Mouse (Mus musculus): ENCODE results near the gene Lemd1.
A peak's percentile ranks its signal among the peaks of the same experiment; 100 is the strongest.
"Not testable (repeated sequence)": the region's sequence is repeated elsewhere in the genome, so short reads cannot be mapped to it uniquely, and the experiment has no call there.

Gene Lemd1

GRCm38 (mm10) chr1:132260331-132260730 is 69.1 kb downstream of the Lemd1 start:
- DNase-seq = no peak

GRCm38 (mm10) chr1:132261058-132261457 is 69.8 kb downstream of the Lemd1 start:
- DNase-seq = peak in 1 of 2 experiments; percentile 31

GRCm38 (mm10) chr1:132263618-132264017 is 72.4 kb downstream of the Lemd1 start:
- DNase-seq = no peak

- no peak for DNase-seq
Observed at GRCm38 (mm10) chr1:132264577-132264976, 73.3 kb downstream of the Lemd1 start.

- no peak for DNase-seq
Observed at GRCm38 (mm10) chr1:132265211-132265859, 74.1 kb downstream of the Lemd1 start.

GRCm38 (mm10) chr1:132265936-132266335 is 74.7 kb downstream of the Lemd1 start:
- no peak for DNase-seq

GRCm38 (mm10) chr1:132266791-132267557 is 75.7 kb downstream of the Lemd1 start:
- peak; percentile 46 to 66 for DNase-seq

GRCm38 (mm10) chr1:132267959-132268358 is 76.7 kb downstream of the Lemd1 start:
- no peak for DNase-seq

- peak in 1 of 2 experiments; percentile 24 for DNase-seq
Observed at GRCm38 (mm10) chr1:132268418-132269060, 77.3 kb downstream of the Lemd1 start.

- no peak for DNase-seq
Observed at GRCm38 (mm10) chr1:132271237-132271636, 80.0 kb downstream of the Lemd1 start.

GRCm38 (mm10) chr1:132276694-132277093 is 85.5 kb downstream of the Lemd1 start:
- DNase-seq = no peak

GRCm38 (mm10) chr1:132277124-132277523 is 85.9 kb downstream of the Lemd1 start:
- DNase-seq = no peak

- DNase-seq = not testable (repeated sequence)
Observed at GRCm38 (mm10) chr1:132280636-132281035, 89.4 kb downstream of the Lemd1 start.

- DNase-seq = no peak
Observed at GRCm38 (mm10) chr1:132281523-132282176, 90.4 kb downstream of the Lemd1 start.

GRCm38 (mm10) chr1:132282177-132282536 is 90.9 kb downstream of the Lemd1 start:
- no peak for DNase-seq

- DNase-seq = no peak
Observed at GRCm38 (mm10) chr1:132283018-132283417, 91.8 kb downstream of the Lemd1 start.

GRCm38 (mm10) chr1:132286735-132287134 is 95.5 kb downstream of the Lemd1 start:
- no peak for DNase-seq

- DNase-seq = no peak
Observed at GRCm38 (mm10) chr1:132287445-132287844, 96.2 kb downstream of the Lemd1 start.

- no peak for DNase-seq
Observed at GRCm38 (mm10) chr1:132287991-132288451, 96.8 kb downstream of the Lemd1 start.

GRCm38 (mm10) chr1:132289965-132290364 is 98.7 kb downstream of the Lemd1 start:
- no peak for DNase-seq

GRCm38 (mm10) chr1:132290921-132291675 is 99.9 kb downstream of the Lemd1 start:
- peak in 1 of 2 experiments; percentile 61 for DNase-seq

- no peak for DNase-seq
Observed at GRCm38 (mm10) chr1:132291706-132292105, 100.5 kb downstream of the Lemd1 start.
